8 mouse cellular contexts compared by ENCODE assay signal in genomic region chr4:124843493-124843892, GRCm38 (mm10). TPM values are rescaled to one million over a fixed set of nuclear protein-coding genes. Genes with fewer than 3 reads are reported as not detected.
A peak's percentile ranks its signal among the peaks of the same experiment; 100 is the strongest.
DNase-seq lines count a peak whose midpoint lies in the region; ATAC-seq and TF ChIP-seq lines count a peak whose summit lies in the region.

No protein-coding gene starts in this region.

- peaks cover 11% of the 10 kb centered on the region for H3K4me1 ChIP-seq in heart, embryonic 12.5 days (replicated peaks)
- no peaks in the 10 kb centered on the region for H3K4me1 ChIP-seq in hindbrain, postnatal 0 days (ENCODE audit: insufficient read depth, low read length)
- H3K4me1 ChIP-seq in lung, embryonic 14.5 days (ENCODE audit: insufficient read depth) = no peaks in the 10 kb centered on the region
- no peaks in the 10 kb centered on the region for H3K4me1 ChIP-seq in small intestine, adult 2 months (ENCODE audit: control insufficient read depth, insufficient read depth, insufficient read length, low read length)

- DNase-seq in heart, adult 11 months = no peak
- DNase-seq in ES-CJ7 (ENCODE audit: low read depth, low spot score) = peak; percentile 85
- DNase-seq in cerebellum, postnatal 36 days = peak; percentile 49 to 51
- DNase-seq in hindbrain, postnatal 0 days (ENCODE audit: low spot score) = peak; percentile 48
- peak; percentile 52 for DNase-seq in lung, embryonic 14.5 days
- no peak for DNase-seq in left cerebral cortex, postnatal 14 days (ENCODE audit: low spot score in 2 of 2)

- no peak overlapping the region for H3K4me3 ChIP-seq in heart, embryonic 12.5 days
- no peak overlapping the region for H3K4me3 ChIP-seq in hindbrain, postnatal 0 days (ENCODE audit: low read length)
- no peak overlapping the region for H3K4me3 ChIP-seq in lung, embryonic 14.5 days (ENCODE audit: low read depth, low read length)
- no peak overlapping the region for H3K4me3 ChIP-seq in small intestine, adult 2 months (ENCODE audit: low read depth, low read length)

- H3K36me3 ChIP-seq in heart, embryonic 12.5 days = peaks cover 37% of the 10 kb centered on the region
- H3K36me3 ChIP-seq in hindbrain, postnatal 0 days (ENCODE audit: insufficient read depth, low read length) = peaks cover 12% of the 10 kb centered on the region; the same call in 1 of the 2 replicates
- peaks cover 59% of the 10 kb centered on the region for H3K36me3 ChIP-seq in lung, embryonic 14.5 days (ENCODE audit: insufficient read depth)
- H3K36me3 ChIP-seq in small intestine, adult 2 months (ENCODE audit: control insufficient read depth, insufficient read depth, low read length) = peaks cover 45% of the 10 kb centered on the region

- no peak for TF ChIP-seq POLR2A in small intestine, adult 2 months (IDR thresholded peaks at IDR 0.05; ENCODE audit: low read depth, low read length)

- intact Hi-C loops in left cerebral cortex, postnatal 14 days (cut with DNase I) = no loop called here

- no peak overlapping the region for H3K27ac ChIP-seq in heart, embryonic 12.5 days (ENCODE audit: poor library complexity, severe bottlenecking)
- H3K27ac ChIP-seq in hindbrain, postnatal 0 days = no peak overlapping the region
- no peak overlapping the region for H3K27ac ChIP-seq in lung, embryonic 14.5 days (ENCODE audit: low read depth)
- H3K27ac ChIP-seq in small intestine, adult 2 months (ENCODE audit: insufficient read depth, low read depth, low read length) = no peak overlapping the region

- H3K9me3 ChIP-seq in heart, embryonic 12.5 days (replicated peaks) = no peaks in the 10 kb centered on the region
- no peaks in the 10 kb centered on the region for H3K9me3 ChIP-seq in hindbrain, postnatal 0 days (ENCODE audit: low read length)
- H3K9me3 ChIP-seq in lung, embryonic 14.5 days (ENCODE audit: low read depth, low read length) = no peaks in the 10 kb centered on the region

- 0 out of 2 replicates have a peak, but pooled peaks have one; percentile 27 for ATAC-seq in heart, embryonic 12.5 days (ENCODE audit: insufficient number of reproducible peaks, low FRiP score)
- peak; percentile 60; the same call in 1 of the 2 replicates for ATAC-seq in hindbrain, postnatal 0 days
- no peak for ATAC-seq in lung, embryonic 14.5 days (ENCODE audit: insufficient read depth)

- H3K4me2 ChIP-seq in heart, embryonic 12.5 days = no peak overlapping the region
- H3K4me2 ChIP-seq in hindbrain, postnatal 0 days (ENCODE audit: low read depth, low read length) = no peak overlapping the region
- H3K4me2 ChIP-seq in lung, embryonic 14.5 days = no peak overlapping the region

- TF ChIP-seq CTCF in hindbrain, postnatal 0 days (IDR thresholded peaks at IDR 0.05; ENCODE audit: low read depth) = peak; percentile 86
- TF ChIP-seq CTCF in lung, embryonic 14.5 days (IDR thresholded peaks at IDR 0.05; ENCODE audit: low read depth) = peak; percentile 76
- peak; percentile 73; the same call in 1 of the 2 replicates for TF ChIP-seq CTCF in small intestine, adult 2 months (IDR thresholded peaks at IDR 0.05; ENCODE audit: extremely low read depth, insufficient read length, insufficient replicate concordance, low read depth, low read length)

- no peaks in the 10 kb centered on the region for H3K27me3 ChIP-seq in heart, embryonic 12.5 days (replicated peaks)
- H3K27me3 ChIP-seq in hindbrain, postnatal 0 days (ENCODE audit: insufficient read depth, low read length) = no peaks in the 10 kb centered on the region
- no peaks in the 10 kb centered on the region for H3K27me3 ChIP-seq in lung, embryonic 14.5 days (ENCODE audit: insufficient read depth, low read length)
- H3K27me3 ChIP-seq in small intestine, adult 2 months (ENCODE audit: control insufficient read depth, insufficient read depth, low read length) = no peaks in the 10 kb centered on the region

- 55% methylated on average over 11 of the region's 11 CpGs for WGBS in heart, embryonic 12.5 days
- WGBS in hindbrain, postnatal 0 days = 57% methylated on average over 11 of the region's 11 CpGs
- WGBS in lung, embryonic 14.5 days = 48% methylated on average over 11 of the region's 11 CpGs
- 66% methylated on average over 11 of the region's 11 CpGs for WGBS in small intestine, adult 2 months

- no peak overlapping the region for H3K9ac ChIP-seq in heart, embryonic 12.5 days
- H3K9ac ChIP-seq in hindbrain, postnatal 0 days (replicated peaks; ENCODE audit: low read length) = no peak overlapping the region
- no peak overlapping the region for H3K9ac ChIP-seq in lung, embryonic 14.5 days

RNA-seq across cellular contexts. Expression of gene Yrdc, which starts 7.0 kb away (rescaled TPM):
- 24.4 and 26.0 TPM in 2 replicates for polyA plus RNA-seq in heart, embryonic 12.5 days (2016; fragmentation: Nextera tagmentation; extraction: Ambion mirVana)
- 52.9 and 76.1 TPM in 2 replicates for total RNA-seq in hindbrain, postnatal 0 days (2014; rRNA removed)
- polyA plus RNA-seq in hindbrain, postnatal 0 days (2015; fragmentation: Nextera tagmentation; extraction: Ambion mirVana) = 47.0 and 52.9 TPM in 2 replicates
- 42.4 and 44.7 TPM in 2 replicates for polyA plus RNA-seq in lung, embryonic 14.5 days (2014; fragmentation: Nextera tagmentation; extraction: Ambion mirVana)
- polyA plus RNA-seq in small intestine, adult 2 months (2012; rRNA removed) = 22.4 and 24.3 TPM in 2 replicates
- total RNA-seq in left cerebral cortex, postnatal 14 days (2021) = 10 to 100 TPM; 29.6 to 29.7 TPM

RNA-seq across cellular contexts. Expression of gene 1110065P20Rik, which starts 7.5 kb away (rescaled TPM):
- polyA plus RNA-seq in heart, embryonic 12.5 days (2016; fragmentation: Nextera tagmentation; extraction: Ambion mirVana) = 51.6 and 54.2 TPM in 2 replicates
- 206 and 212 TPM in 2 replicates for total RNA-seq in hindbrain, postnatal 0 days (2014; rRNA removed)
- polyA plus RNA-seq in hindbrain, postnatal 0 days (2015; fragmentation: Nextera tagmentation; extraction: Ambion mirVana) = 143 and 152 TPM in 2 replicates
- polyA plus RNA-seq in lung, embryonic 14.5 days (2014; fragmentation: Nextera tagmentation; extraction: Ambion mirVana) = 60.0 and 62.7 TPM in 2 replicates
- 29.9 and 31.4 TPM in 2 replicates for polyA plus RNA-seq in small intestine, adult 2 months (2012; rRNA removed)
- 10 to 100 TPM; 88.7 to 91.2 TPM for total RNA-seq in left cerebral cortex, postnatal 14 days (2021)

RNA-seq across cellular contexts. Expression of gene Maneal, which starts 18.5 kb away (rescaled TPM):
- polyA plus RNA-seq in heart, embryonic 12.5 days (2016; fragmentation: Nextera tagmentation; extraction: Ambion mirVana) = 0.06 and 0.14 TPM in 2 replicates
- total RNA-seq in hindbrain, postnatal 0 days (2014; rRNA removed) = 52.3 and 56.9 TPM in 2 replicates
- 9.4 and 9.6 TPM in 2 replicates for polyA plus RNA-seq in hindbrain, postnatal 0 days (2015; fragmentation: Nextera tagmentation; extraction: Ambion mirVana)
- 0.61 and 0.82 TPM in 2 replicates for polyA plus RNA-seq in lung, embryonic 14.5 days (2014; fragmentation: Nextera tagmentation; extraction: Ambion mirVana)
- polyA plus RNA-seq in small intestine, adult 2 months (2012; rRNA removed) = 0.25 and 0.33 TPM in 2 replicates
- total RNA-seq in left cerebral cortex, postnatal 14 days (2021) = 10 to 100 TPM; 51.1 to 55.7 TPM

RNA-seq across cellular contexts. Expression of gene Epha10, which starts 37.2 kb away (rescaled TPM):
- not detected in 2 replicates for polyA plus RNA-seq in heart, embryonic 12.5 days (2016; fragmentation: Nextera tagmentation; extraction: Ambion mirVana)
- total RNA-seq in hindbrain, postnatal 0 days (2014; rRNA removed) = 28.4 and 49.6 TPM in 2 replicates
- polyA plus RNA-seq in hindbrain, postnatal 0 days (2015; fragmentation: Nextera tagmentation; extraction: Ambion mirVana) = 13.7 and 14.2 TPM in 2 replicates
- polyA plus RNA-seq in lung, embryonic 14.5 days (2014; fragmentation: Nextera tagmentation; extraction: Ambion mirVana) = 0.04 TPM in 1 of 2 replicates, not detected in the other
- polyA plus RNA-seq in small intestine, adult 2 months (2012; rRNA removed) = not detected in 2 replicates
- total RNA-seq in left cerebral cortex, postnatal 14 days (2021) = 10 to 100 TPM; 32.4 to 34.4 TPM

RNA-seq across cellular contexts. Expression of gene Mtf1, which starts 41.6 kb away (rescaled TPM):
- 9.8 and 11.6 TPM in 2 replicates for polyA plus RNA-seq in heart, embryonic 12.5 days (2016; fragmentation: Nextera tagmentation; extraction: Ambion mirVana)
- total RNA-seq in hindbrain, postnatal 0 days (2014; rRNA removed) = 7.7 and 17.3 TPM in 2 replicates
- polyA plus RNA-seq in hindbrain, postnatal 0 days (2015; fragmentation: Nextera tagmentation; extraction: Ambion mirVana) = 23.4 and 24.7 TPM in 2 replicates
- 14.1 and 14.2 TPM in 2 replicates for polyA plus RNA-seq in lung, embryonic 14.5 days (2014; fragmentation: Nextera tagmentation; extraction: Ambion mirVana)
- 2.8 and 12.4 TPM in 2 replicates for polyA plus RNA-seq in small intestine, adult 2 months (2012; rRNA removed)
- 10 to 100 TPM; 24.5 to 25.8 TPM for total RNA-seq in left cerebral cortex, postnatal 14 days (2021)

Comparison
In these comparisons a context has a peak if more than half of its experiments do, and no peak if none do; other contexts are left out.
1. DNase-seq: peak in ES-CJ7 (single experiment), cerebellum, postnatal 36 days (2 of 2), hindbrain, postnatal 0 days (single experiment) and lung, embryonic 14.5 days (single experiment); none in heart, adult 11 months (single experiment) and left cerebral cortex, postnatal 14 days (0 of 2).
2. Peak in every context shown above with its lines, with median percentiles within 50 percentile points of each other: CTCF ChIP-seq.